Mouse (Mus musculus): Measurements from ENCODE around the gene Ptprk. TPM values are rescaled to one million over a fixed set of nuclear protein-coding genes. Genes with fewer than 3 reads are reported as not detected.

Ptprk gene
- total RNA-seq, 2 experiments from 2014 or later: 78.3 to 87.8 TPM

DNA sequence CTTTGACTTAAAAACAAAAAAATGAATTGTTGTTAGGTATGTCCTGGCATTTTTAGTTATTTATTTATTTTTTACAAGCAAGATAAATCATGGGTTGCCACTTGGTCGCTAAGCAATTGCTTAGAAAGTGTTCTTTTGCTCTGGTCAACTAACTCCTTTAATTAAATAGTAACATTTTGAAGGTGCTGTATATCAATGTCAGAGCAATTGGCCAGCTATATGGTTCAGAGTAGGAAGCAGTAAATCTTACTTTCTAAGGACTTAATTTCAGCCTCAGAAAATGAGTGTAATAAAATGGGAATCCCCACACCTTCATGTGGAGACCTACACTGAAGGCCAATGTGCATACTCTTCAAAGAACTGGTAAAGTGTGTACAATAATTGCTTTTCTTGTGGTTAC lies 300.3 kb downstream of the Ptprk start:
- intact Hi-C loops (cut with DNase I): no loop called here
- no peak for DNase-seq (ENCODE audit: low spot score in 2 of 2)

DNA sequence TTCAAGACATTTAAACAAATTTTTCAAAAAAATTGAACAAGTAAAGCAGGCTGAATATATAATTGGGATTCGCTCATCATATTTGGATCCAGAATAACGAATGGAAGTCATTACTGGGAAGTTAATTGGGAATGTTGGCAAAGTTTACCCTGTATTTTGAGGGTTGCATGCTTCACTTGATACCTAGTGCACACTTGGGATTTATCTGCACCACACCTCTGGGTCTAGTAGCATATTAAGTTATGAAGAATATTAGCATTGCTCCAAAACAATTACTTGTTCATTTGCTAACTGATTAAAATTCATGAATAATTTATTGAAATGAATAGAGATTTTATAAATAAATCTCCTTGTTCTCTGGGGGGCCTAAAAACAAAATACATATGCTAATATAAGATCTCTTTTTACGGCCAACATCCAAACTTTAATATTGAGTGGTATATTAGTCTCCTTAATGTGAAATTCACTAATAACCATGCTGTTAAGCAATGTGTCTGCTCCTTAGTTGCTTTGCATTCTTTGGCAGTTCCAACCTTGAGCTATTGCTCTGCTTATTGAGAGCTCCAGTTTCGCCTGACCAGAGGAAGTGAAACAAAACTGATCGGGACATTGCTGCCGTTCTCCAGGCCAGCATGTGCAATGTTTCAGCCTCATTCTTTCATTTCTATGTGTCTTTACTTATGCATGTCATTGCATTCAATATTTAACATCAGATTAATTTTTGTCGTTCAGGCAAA lies 305.3 kb downstream of the Ptprk start:
- intact Hi-C loops (cut with DNase I): no loop called here
- DNase-seq (ENCODE audit: low spot score in 2 of 2): no peak

DNA sequence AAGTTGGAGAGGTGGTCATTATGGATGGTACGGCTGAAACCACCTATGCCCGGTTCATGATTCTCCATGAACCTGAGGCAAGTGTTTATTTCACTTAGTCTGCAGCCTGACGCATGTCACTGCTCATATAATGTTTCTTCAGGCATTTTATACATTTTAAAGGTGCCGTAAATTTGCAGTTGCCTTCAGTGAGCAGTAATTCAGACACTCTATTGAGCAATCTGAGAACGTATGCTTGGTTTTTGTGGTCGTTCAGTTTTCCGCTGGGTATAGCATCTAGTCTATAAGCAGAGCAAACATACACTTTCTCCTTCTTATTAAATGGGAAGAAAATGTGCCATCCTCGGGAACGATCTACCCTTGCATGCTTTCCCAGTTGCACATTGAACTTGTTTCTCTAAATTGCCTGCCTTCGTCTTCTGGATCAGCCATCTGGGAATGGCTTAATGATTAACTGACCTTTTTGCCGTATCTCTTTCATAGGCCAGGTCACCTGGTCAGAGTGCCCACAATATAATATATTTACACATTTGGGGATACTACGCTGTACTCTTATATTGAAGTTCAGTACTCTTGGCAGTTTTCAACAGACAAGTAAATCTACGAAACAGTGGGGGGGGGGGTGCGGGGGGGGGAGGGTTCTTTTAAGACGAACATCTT lies 313.1 kb downstream of the Ptprk start:
- no peak for DNase-seq (ENCODE audit: low spot score in 2 of 2)
- intact Hi-C loops (cut with DNase I): no loop called here

DNA sequence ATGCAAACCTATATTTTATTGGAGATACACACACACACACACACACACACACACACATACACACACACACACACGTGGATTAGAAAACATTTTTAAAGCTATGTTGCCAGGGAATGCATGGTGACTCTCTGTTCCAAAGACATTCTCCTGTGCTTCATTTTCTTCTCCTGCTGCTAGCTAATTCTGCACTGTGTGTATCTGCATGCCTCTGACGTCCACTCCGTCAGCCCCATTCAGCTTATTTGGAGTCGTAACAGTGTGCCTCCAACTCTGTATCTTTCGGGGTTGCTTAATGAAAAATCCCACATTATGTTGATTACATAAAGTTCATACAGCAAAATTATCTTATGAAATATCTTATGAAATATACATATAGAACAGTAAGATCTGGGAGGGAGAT lies 316.5 kb downstream of the Ptprk start:
- intact Hi-C loops (cut with DNase I): no loop called here
- peak in 1 of 2 experiments; percentile 11 for DNase-seq (ENCODE audit: low spot score in 2 of 2)

DNA sequence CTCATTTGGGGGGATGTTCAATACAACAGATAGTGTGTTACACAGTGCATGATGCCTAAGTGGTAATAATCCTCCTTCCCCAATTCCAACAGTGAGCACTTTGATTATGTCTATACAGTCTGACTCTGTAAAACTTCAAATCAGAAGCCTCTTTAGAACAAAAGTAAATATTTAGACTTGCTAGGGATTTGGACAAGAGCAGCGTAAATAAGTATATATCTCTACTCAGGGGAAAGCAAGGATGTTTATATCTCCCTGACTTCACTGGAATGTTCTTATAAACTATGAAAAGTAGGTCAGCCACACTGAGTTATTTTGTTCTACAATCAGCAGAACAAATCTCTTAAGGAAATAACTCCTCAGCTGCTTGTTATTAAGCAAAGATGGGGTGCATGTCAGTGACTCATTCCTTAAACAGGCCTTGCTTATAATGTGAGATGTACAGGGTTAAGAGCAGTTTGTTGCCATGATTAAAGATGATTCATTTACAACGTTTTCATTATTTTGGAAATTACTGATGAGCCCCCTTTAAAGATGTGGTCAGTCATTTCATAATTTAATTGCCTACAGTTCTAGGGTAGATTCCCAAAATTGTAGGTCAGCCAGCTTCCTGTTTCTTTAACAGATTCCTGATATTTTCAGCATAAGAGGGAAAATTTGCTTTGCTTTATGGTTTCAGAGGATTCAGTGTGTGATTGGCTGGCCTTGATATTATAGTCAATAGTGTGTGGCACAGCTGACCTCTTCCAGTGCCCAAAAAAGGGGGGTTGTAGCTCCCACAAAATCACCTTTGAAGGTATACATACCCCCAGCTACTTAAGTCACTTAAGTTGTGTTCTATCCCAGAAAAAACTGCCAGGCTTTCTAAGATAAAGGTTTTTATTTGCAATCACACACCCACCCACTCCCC lies 321.2 kb downstream of the Ptprk start:
- intact Hi-C loops (cut with DNase I): no loop called here
- DNase-seq (ENCODE audit: low spot score in 2 of 2): no peak

DNA sequence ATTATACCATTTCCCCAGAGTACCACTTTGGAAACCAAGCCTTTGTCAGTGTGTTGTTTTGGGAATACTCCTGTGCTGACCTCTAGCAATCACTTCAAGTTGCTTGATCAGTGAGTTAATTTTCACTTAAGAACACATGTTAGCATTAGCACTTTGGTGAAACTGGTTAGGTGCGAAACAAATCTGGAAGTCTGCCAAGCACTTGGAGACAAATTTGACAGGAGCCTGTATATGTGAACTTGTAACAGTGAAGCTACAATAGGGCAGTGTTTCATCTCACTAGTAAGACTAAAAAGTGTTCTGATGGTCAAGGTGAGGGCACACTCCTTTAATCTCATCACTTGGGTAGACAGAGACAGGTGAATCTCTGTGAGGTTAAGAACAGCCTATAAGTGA lies 321.9 kb downstream of the Ptprk start:
- no peak for DNase-seq (ENCODE audit: low spot score in 2 of 2)
- intact Hi-C loops (cut with DNase I): no loop called here

DNA sequence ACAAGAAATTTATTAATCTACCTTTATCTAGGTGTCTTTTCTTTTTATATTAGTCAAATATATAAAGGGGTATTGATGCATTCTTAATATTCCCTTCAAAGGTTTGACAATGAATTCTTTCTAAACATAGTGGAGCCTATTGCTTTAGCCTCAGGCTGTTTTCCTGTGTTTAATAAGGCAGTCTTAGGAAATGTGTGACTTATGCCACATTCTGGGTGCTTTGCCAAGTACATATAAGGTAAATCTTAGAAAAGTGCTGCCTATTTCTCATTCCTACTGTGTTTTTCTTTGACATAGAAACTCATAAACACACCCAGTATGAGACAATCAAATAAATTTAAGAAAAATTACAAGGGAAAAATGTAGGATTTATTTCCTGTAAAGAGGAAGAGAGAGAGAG lies 327.2 kb downstream of the Ptprk start:
- no peak for DNase-seq (ENCODE audit: low spot score in 2 of 2)
- intact Hi-C loops (cut with DNase I): no loop called here

DNA sequence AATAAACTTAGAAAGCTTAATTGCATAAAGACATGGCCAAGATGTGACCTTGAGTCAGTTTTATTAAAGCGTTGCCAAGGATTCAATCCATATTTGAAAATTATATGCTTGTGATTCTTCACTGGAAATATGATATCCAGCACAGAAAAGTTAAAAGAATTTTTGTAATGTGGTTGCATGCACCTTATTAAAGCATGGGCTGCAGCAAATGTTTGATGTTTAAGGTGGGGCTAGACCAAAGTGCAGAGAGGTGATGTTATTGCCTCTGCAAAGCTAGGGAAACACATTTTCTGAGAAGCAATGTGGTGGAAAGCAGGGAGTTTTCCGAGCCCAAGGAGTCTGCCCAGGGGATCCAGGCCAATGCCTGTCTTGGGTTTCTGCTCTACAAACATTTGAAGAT lies 334.4 kb downstream of the Ptprk start:
- DNase-seq (ENCODE audit: low spot score in 2 of 2): no peak
- intact Hi-C loops (cut with DNase I): no loop called here

DNA sequence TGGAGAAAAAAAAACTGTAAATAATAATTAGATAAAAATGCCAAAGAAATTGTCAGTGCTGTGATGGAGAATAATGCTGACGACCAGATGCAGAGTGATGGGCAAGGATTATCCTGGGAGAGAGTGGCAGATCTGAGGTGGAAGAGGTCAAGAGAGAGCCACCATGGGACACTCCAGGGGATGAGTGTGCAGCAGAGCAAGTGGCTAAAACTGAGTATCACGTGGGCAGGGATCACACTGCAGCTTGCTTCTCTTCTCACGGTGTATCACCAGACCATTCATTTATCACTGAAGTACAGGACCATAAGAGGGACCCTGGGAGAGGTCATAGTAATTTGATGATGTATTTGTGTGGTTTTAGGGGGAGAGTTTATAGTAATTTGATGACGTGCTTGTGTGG lies 340.2 kb downstream of the Ptprk start:
- DNase-seq (ENCODE audit: low spot score in 2 of 2): no peak
- intact Hi-C loops (cut with DNase I): no loop called here

DNA sequence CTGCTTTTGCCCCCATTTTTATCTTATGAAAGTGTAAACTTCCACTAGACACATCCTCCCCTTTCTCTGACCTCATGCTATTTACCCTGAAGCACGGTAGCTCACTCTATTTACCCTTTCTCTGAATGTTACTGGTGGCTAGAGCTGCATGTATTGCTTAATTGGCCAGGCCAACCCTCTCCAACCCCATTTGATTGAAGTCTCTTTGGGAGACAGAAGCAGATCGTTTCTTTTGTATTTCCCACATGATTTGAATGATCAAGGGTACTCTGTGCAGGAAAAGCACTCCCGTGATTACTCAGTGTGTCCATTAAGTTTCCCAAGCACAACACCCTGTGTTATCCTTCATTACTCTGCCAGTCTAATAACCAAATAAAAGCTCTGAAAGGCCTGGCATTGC lies 348.0 kb downstream of the Ptprk start:
- intact Hi-C loops (cut with DNase I): no loop called here
- no peak for DNase-seq (ENCODE audit: low spot score in 2 of 2)

DNA sequence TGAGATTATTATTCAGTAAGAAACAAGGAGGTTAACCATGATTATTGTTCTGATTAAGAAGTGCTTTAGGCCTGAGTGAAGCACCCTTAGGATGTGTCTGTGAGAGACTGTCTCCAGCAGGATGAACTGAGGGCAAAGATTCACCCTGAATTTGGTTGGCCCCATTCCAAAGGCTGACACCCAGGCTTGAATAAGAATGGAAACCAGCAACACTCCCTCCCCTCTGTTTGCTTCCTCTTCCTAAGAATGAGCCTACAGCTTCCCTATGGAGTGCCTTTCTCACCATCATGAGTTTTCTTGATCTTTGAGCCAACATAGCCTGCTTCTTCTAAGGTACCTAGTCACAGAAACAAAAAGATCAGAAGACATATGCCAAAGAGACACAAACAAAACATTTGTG lies 350.8 kb downstream of the Ptprk start:
- intact Hi-C loops (cut with DNase I): no loop called here
- DNase-seq (ENCODE audit: low spot score in 2 of 2): no peak

DNA sequence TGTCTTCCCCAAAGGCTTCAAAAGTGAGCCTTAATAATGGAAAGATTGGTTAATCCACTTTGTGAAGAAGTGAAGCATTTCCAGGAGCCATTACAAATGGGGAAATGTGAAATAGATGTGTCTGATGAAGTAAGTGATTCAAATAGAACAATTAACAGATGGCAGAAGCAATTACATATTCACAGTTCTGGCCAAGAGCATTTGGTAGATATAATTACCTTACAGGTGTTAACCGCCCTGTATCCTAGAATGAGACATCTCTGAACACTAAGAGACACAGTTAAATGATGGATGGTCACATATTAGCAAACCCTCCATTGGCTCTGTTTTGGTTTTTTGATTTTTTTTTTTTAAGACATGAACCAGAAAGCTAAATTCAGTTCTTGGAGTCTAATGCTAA lies 361.5 kb downstream of the Ptprk start:
- intact Hi-C loops (cut with DNase I): no loop called here
- DNase-seq (ENCODE audit: low spot score in 2 of 2): peak in 1 of 2 experiments; percentile 49

DNA sequence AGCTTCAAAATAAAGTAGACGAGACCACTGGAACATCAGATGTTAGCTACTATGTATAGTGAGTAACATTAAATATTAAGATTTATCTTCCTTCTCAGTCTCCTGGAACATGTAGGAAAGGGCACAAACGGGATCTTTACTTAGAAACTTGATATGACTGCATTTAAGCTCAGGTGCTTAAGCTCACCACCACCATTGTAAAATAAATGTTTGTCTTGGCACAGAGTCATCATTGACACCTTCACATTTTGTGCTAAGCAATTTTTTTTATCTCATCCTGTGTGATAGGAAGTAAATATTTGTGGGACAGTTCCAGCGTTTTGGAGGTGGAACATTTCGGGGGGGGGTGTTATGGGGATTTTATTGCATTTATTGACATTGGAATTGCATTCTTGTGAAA lies 375.2 kb downstream of the Ptprk start:
- intact Hi-C loops (cut with DNase I): no loop called here
- DNase-seq (ENCODE audit: low spot score in 2 of 2): no peak

DNA sequence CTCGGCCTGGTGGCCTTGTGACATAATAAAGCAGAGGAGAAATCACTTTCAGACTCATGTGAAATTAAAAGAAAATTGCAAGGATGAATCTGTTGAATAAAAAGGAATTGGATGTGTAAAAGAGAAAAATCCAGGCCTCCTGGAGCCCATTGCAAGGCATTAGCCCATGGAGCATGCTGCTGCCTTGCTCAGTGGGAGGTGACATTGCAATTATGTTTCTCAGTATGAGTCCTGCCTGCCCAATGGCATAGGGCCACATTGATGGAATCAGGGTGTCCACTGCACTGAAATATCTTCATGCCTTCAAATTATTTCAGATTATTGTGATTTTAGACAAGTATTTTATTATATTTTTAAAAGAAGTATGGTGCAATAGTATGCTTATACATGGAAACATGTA lies 376.0 kb downstream of the Ptprk start:
- intact Hi-C loops (cut with DNase I): no loop called here
- no peak for DNase-seq (ENCODE audit: low spot score in 2 of 2)

DNA sequence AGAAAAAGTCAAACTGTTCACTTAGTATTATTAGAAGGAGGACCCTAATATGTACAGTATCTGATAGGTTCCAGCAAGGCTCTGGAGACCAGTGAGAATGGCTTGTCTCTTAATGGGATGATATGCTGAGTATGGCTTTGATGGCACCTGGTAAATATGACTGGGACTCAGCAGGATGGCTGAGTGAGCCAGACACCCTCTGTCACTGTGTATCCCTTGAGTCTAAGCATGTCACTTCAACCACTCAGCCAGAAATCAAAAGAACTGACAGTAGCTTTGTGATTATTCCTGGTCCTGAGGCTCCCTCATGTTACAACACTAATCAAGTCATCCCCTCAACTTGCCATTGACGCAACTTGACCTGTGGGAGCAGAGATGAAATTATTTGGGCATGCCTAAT lies 383.4 kb downstream of the Ptprk start:
- no peak for DNase-seq (ENCODE audit: low spot score in 2 of 2)
- intact Hi-C loops (cut with DNase I): no loop called here

DNA sequence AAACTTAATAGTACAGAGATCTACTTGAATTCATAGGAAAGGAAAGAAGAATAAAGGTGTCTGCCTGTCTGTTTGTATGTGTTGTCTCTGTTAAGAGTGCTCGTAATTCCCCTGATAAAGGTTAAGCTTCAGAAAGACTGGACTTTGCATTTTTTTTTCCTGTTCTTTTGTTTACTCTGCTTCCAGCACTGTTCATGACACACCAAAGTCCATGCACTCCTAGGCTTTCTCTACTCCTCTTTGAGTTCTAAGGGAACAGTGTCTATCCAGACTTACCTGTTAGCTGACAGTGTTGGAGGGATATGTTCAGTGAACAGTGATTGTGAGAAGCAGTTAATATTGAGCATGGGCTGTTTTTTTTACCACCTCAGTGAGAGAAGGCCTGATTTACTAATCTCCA lies 385.3 kb downstream of the Ptprk start:
- intact Hi-C loops (cut with DNase I): no loop called here
- no peak for DNase-seq (ENCODE audit: low spot score in 2 of 2)

DNA sequence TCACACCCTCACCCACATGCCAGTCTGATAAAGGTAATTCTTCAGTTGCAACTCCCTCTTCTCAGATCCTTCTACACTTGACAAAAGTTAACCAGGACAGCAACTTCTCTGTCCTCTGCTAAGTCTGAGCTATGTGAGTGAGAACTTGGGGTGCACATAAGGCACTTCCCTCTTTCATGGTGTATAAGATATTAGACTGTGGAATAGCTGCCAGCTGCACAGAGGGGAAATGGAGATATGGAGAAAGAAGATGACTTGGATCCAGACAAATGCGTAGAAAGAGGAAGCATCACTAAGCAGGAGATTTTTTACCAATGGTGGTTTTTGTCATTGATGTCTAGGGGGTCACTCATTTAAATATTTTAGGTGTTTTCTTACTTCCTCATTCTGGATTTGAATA lies 389.1 kb downstream of the Ptprk start:
- intact Hi-C loops (cut with DNase I): no loop called here
- DNase-seq (ENCODE audit: low spot score in 2 of 2): no peak

DNA sequence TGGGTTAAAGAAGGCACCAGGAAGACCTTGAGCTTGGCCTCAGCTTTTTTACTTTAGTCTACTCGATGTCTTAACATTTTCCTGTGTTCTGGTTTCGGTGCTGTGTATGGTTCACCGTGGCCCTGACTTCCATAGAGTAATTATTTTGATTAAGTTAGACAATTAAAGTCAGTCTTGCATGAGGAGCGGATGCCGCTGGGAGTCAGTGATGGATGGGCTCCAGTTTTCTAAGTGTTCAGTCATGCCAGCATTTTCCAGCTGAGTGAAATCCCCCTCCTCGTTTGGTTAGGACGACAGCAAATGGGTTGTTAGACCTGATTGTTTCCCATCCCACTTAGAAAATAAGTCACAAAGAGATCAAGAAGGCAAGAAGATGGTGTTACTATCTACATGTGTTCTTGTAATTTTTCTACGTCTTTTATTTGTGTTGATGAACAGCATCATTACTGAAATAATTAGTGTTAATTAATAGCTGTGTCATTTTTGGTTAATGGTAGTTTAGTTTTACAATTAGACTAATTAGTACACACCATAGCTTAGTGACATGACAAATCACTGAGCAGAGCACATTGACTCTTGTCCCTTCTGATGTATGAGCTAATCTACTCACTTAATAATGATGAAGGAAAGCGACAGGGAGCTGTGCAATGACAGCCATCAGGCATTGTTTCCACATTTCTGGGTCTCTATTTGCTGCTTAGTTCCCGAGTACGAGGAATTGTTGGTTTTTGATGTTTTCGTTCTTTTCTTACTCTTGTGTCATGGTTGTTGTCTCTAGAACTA lies 390.3 kb downstream of the Ptprk start:
- intact Hi-C loops (cut with DNase I): no loop called here

DNA sequence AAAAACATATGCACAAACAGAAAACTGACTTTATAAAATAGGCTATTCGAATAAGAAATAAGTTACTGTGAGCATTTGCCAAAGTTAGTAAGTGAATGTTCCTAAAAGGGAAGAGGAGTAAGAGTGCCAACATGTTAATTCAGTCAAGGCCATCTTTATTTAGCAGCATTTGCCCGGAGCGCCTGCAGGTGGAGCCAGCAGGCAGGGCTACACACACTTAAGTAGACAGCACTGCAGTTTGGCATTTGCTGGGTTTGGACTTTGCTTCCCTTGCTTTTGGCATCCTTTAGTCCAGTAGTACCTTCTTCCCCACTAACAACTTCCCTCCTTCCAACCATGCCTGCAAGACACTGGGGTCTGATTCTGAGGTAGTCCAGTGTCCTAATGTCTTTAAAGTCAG lies 411.0 kb downstream of the Ptprk start:
- DNase-seq (ENCODE audit: low spot score in 2 of 2): peak; percentile 42 to 70
- intact Hi-C loops (cut with DNase I): loop anchor here (1.0 to 5.0 kb wide), 2 partner anchors 242 to 359 kb away; no protein-coding TSS in a partner anchor

More for the DNA sequence above, 390.3 kb downstream of the Ptprk start:
- no peak for DNase-seq (ENCODE audit: low spot score in 2 of 2)

DNA sequence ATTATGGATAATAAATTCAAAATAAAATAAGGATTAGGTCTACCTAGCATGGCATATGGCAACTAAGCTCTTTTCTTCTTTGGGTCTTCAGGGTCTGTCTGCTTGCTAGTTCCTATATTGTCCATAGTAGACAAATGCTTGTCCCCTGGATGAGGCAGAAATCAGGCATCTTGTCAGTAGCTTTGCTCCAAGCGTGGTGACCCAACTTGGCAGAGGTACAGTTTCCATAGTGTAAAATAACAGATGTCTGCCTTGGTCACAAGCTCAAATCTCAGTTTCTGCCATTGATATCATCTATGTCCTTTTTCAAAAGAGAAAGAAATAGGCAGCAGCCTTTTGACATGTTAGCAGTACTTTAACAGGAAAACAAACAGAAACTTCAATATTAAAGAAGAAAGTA lies 416.4 kb downstream of the Ptprk start:
- intact Hi-C loops (cut with DNase I): no loop called here
- DNase-seq (ENCODE audit: low spot score in 2 of 2): no peak
